Mouse (Mus musculus) midbrain, embryonic 10.5 days (tissue): ENCODE results near the gene Ccnf. TPM values are rescaled to one million over a fixed set of nuclear protein-coding genes. Genes with fewer than 3 reads are reported as not detected.
A peak's percentile ranks its signal among the peaks of the same experiment; 100 is the strongest.

ENCODE experiments used
- DNase-seq: peaks from one replicate; pipeline ENCODE4 v3.0.0-alpha.2; 2017; ENCODE audit warnings: low spot score
- H3K27ac ChIP-seq: fragments of 300-500 bp; sonication (generic); replicated peaks from 2 replicates; pipeline ENCODE4 v1.5.1; 2016; ENCODE audit warnings: mild to moderate bottlenecking
- H3K27me3 ChIP-seq: fragments of 300-500 bp; sonication (generic); 2 replicates; pipeline ENCODE4 v1.6.1; 2016; ENCODE audit warnings: low read depth, mild to moderate bottlenecking; ENCODE audit not compliant: poor library complexity, severe bottlenecking
- H3K36me3 ChIP-seq: fragments of 300-500 bp; sonication (generic); 2 replicates; pipeline ENCODE4 v1.6.1; 2016; ENCODE audit warnings: mild to moderate bottlenecking, moderate library complexity
- H3K4me1 ChIP-seq: fragments of 300-500 bp; sonication (generic); 2 replicates; pipeline ENCODE4 v1.6.1; 2016
- H3K4me3 ChIP-seq: fragments of 300-500 bp; sonication (generic); 2 replicates; pipeline ENCODE4 v1.5.1; 2016; ENCODE audit warnings: mild to moderate bottlenecking, moderate library complexity
- H3K9me3 ChIP-seq: fragments of 300-500 bp; sonication (generic); replicated peaks from 2 replicates; pipeline ENCODE4 v1.6.1; 2016; ENCODE audit warnings: mild to moderate bottlenecking
- WGBS: fragments of 180-500 bp; shearing (Covaris S2); methylation state at CpG from one replicate; pipeline ENCODE4 v1.1.7; 2016; 5-methylcytosine and 5-hydroxymethylcytosine counted together
- microRNA-seq: library from miRNA; unstranded; fragments of <30 nt; microRNA quantifications from one replicate; pipeline ENCODE4, GENCODE M21; 2017
- polyA plus RNA-seq: library from polyadenylated mRNA; unstranded; fragments of >200 nt; fragmentation: Nextera tagmentation; extraction: Ambion mirVana; gene quantifications from 2 replicates; pipeline ENCODE4 v1.2.1, GENCODE M21; 2016

The Ccnf gene
- polyA plus RNA-seq, 1 experiment from 2014 or later, result 131 TPM

- Histone ChIP-seq H3K27me3 (no peaks in the 10 kb centered on the region), H3K4me3 (no peak overlapping the region), H3K36me3 (peaks cover 2% of the 10 kb centered on the region; the same call in 1 of the 2 replicates), H3K9me3 (no peaks in the 10 kb centered on the region), H3K27ac (no peak overlapping the region), H3K4me1 (peaks cover 12% of the 10 kb centered on the region; the same call in 1 of the 2 replicates)
- WGBS, result 93% methylated on average over 5 of the region's 5 CpGs
- DNase-seq, result no peak
Measured at GRCm38 (mm10) chr17:24193769-24194168, 57.5 kb downstream of the Ccnf start.

GRCm38 (mm10) chr17:24193268-24193667, 58.0 kb downstream of the Ccnf start:
- H3K27me3 ChIP-seq, result no peaks in the 10 kb centered on the region
- peaks cover 7% of the 10 kb centered on the region; the same call in 1 of the 2 replicates for H3K36me3 ChIP-seq
- H3K27ac ChIP-seq, result no peak overlapping the region
- peaks cover 12% of the 10 kb centered on the region; the same call in 1 of the 2 replicates for H3K4me1 ChIP-seq
- no peak for DNase-seq
- 86% methylated on average over 8 of the region's 8 CpGs for WGBS
- no peak overlapping the region for H3K4me3 ChIP-seq
- H3K9me3 ChIP-seq, result no peaks in the 10 kb centered on the region

- H3K4me1 ChIP-seq, result peaks cover 12% of the 10 kb centered on the region; the same call in 1 of the 2 replicates
- H3K4me3 ChIP-seq, result no peak overlapping the region
- H3K27me3 ChIP-seq, result no peaks in the 10 kb centered on the region
- no peak for DNase-seq
- peaks cover 8% of the 10 kb centered on the region; the same call in 1 of the 2 replicates for H3K36me3 ChIP-seq
- 86% methylated on average over 8 of the region's 8 CpGs for WGBS
- no peaks in the 10 kb centered on the region for H3K9me3 ChIP-seq
- no peak overlapping the region for H3K27ac ChIP-seq
Measured at GRCm38 (mm10) chr17:24192848-24193247, 58.4 kb downstream of the Ccnf start.

- H3K27me3 ChIP-seq, result no peaks in the 10 kb centered on the region
- no peak overlapping the region for H3K4me3 ChIP-seq
- peaks cover 11% of the 10 kb centered on the region; the same call in 1 of the 2 replicates for H3K36me3 ChIP-seq
- H3K4me1 ChIP-seq, result 0 out of 2 replicates have a peak, but pooled peaks cover 2% of the 10 kb centered on the region
- H3K9me3 ChIP-seq, result no peaks in the 10 kb centered on the region
- 83% methylated on average over 4 of the region's 4 CpGs for WGBS
- no peak for DNase-seq
- H3K27ac ChIP-seq, result no peak overlapping the region
Measured at GRCm38 (mm10) chr17:24191481-24191880, 59.8 kb downstream of the Ccnf start.

- Histone ChIP-seq H3K27ac (no peak overlapping the region), H3K9me3 (no peaks in the 10 kb centered on the region), H3K36me3 (peaks cover 12% of the 10 kb centered on the region), H3K4me1 (0 out of 2 replicates have a peak, but pooled peaks cover 2% of the 10 kb centered on the region), H3K4me3 (no peak overlapping the region), H3K27me3 (no peaks in the 10 kb centered on the region)
- WGBS, result 92% methylated on average over 2 of the region's 2 CpGs
- no peak for DNase-seq
Measured at GRCm38 (mm10) chr17:24190934-24191333, 60.4 kb downstream of the Ccnf start.

- DNase-seq, result no peak
- Histone ChIP-seq H3K27ac (no peak overlapping the region), H3K4me3 (no peak overlapping the region), H3K36me3 (no peaks in the 10 kb centered on the region), H3K9me3 (no peaks in the 10 kb centered on the region), H3K4me1 (peaks cover 7% of the 10 kb centered on the region), H3K27me3 (no peaks in the 10 kb centered on the region)
- 81% methylated on average over 3 of the region's 3 CpGs for WGBS
Measured at GRCm38 (mm10) chr17:24174259-24174658, 77.0 kb downstream of the Ccnf start.

GRCm38 (mm10) chr17:24173423-24173822, 77.9 kb downstream of the Ccnf start:
- H3K27me3 ChIP-seq, result no peaks in the 10 kb centered on the region
- H3K4me3 ChIP-seq, result no peak overlapping the region
- peaks cover 9% of the 10 kb centered on the region for H3K4me1 ChIP-seq
- peak; percentile 57 for DNase-seq
- WGBS, result 4% methylated on average over 3 of the region's 3 CpGs
- no peak overlapping the region for H3K27ac ChIP-seq
- H3K9me3 ChIP-seq, result no peaks in the 10 kb centered on the region
- H3K36me3 ChIP-seq, result no peaks in the 10 kb centered on the region

Small RNAs within 50 kb of the gene (microRNA-seq; reads per million reads assigned to microRNA genes)
- gene Mir5134 (1.5 reads per million), gene Mir6965 (1.2 reads per million)

Other genes with a start within 250 kb of the Ccnf start
- 0.10 TPM in 1 of 2 replicates, not detected in the other for gene Prss27, start 213.3 kb downstream of the Ccnf start, polyA plus RNA-seq
- 91.1 and 91.5 TPM in 2 replicates for gene Kctd5, start 178.0 kb downstream of the Ccnf start, polyA plus RNA-seq
- 31.5 and 37.9 TPM in 2 replicates for gene Pdpk1, start 100.6 kb downstream of the Ccnf start, polyA plus RNA-seq
- 42.4 and 44.8 TPM in 2 replicates for gene Amdhd2, start 87.7 kb downstream of the Ccnf start, polyA plus RNA-seq
- 467 and 491 TPM in 2 replicates for gene Atp6v0c, start 81.8 kb downstream of the Ccnf start, polyA plus RNA-seq
- 5.3 and 12.5 TPM in 2 replicates for gene Tbc1d24, start 45.9 kb downstream of the Ccnf start, polyA plus RNA-seq
- 3.8 and 4.4 TPM in 2 replicates for gene Ntn3, start 42.0 kb downstream of the Ccnf start, polyA plus RNA-seq
- gene Tedc2, start 30.6 kb downstream of the Ccnf start, polyA plus RNA-seq, result 22.4 and 22.9 TPM in 2 replicates
- 0.12 TPM in 1 of 2 replicates, not detected in the other for gene Abca17, start 99.6 kb upstream of the Ccnf start, polyA plus RNA-seq
- gene Abca3, start 100.5 kb upstream of the Ccnf start, polyA plus RNA-seq, result 8.6 and 13.3 TPM in 2 replicates
- 454 and 468 TPM in 2 replicates for gene Rnps1, start 163.1 kb upstream of the Ccnf start, polyA plus RNA-seq
- 78.8 and 82.4 TPM in 2 replicates for gene Eci1, start 175.2 kb upstream of the Ccnf start, polyA plus RNA-seq
- gene Dnase1l2, start 191.6 kb upstream of the Ccnf start, polyA plus RNA-seq, result 2.7 and 3.4 TPM in 2 replicates
- 36.2 and 42.9 TPM in 2 replicates for gene E4f1, start 218.8 kb upstream of the Ccnf start, polyA plus RNA-seq
- 76.4 and 83.5 TPM in 2 replicates for gene Pgp, start 218.9 kb upstream of the Ccnf start, polyA plus RNA-seq
- gene Bricd5, start 222.4 kb upstream of the Ccnf start, polyA plus RNA-seq, result 0.21 and 0.22 TPM in 2 replicates
- gene Mlst8, start 227.6 kb upstream of the Ccnf start, polyA plus RNA-seq, result 40.2 and 40.9 TPM in 2 replicates
- gene Caskin1, start 237.1 kb upstream of the Ccnf start, polyA plus RNA-seq, result 6.7 and 8.5 TPM in 2 replicates